Mouse (Mus musculus) forebrain, embryonic 14.5 days (tissue): ENCODE measurements around the gene Nt5c1a. TPM values are rescaled to one million over a fixed set of nuclear protein-coding genes. Genes with fewer than 3 reads are reported as not detected.
A peak's percentile ranks its signal among the peaks of the same experiment; 100 is the strongest.

Experiments used
- ATAC-seq: fragments of 200-750 bp; cut with Nextera tagmentation; 2 replicates; pipeline ENCODE4 v1.8.0; 2017; ENCODE audit warnings: mild to moderate bottlenecking, moderate library complexity
- DNase-seq: peaks from one replicate; pipeline ENCODE4 v3.0.0-alpha.2; 2015; ENCODE audit warnings: low spot score
- H3K27ac ChIP-seq: fragments of 300-500 bp; sonication (generic); 2 replicates; pipeline ENCODE4 v1.5.1; 2014; ENCODE audit warnings: low read depth, mild to moderate bottlenecking, control low read depth, low read length, moderate library complexity
- H3K27me3 ChIP-seq: fragments of 300-500 bp; sonication (generic); replicated peaks from 2 replicates; pipeline ENCODE4 v1.6.1; 2014; ENCODE audit warnings: low read length, control low read depth, mixed read lengths; ENCODE audit not compliant: control insufficient read depth, insufficient read depth
- H3K36me3 ChIP-seq: fragments of 300-500 bp; sonication (generic); 2 replicates; pipeline ENCODE4 v1.6.1; 2014; ENCODE audit warnings: low read length, control low read depth; ENCODE audit not compliant: control insufficient read depth, insufficient read depth
- H3K4me1 ChIP-seq: fragments of 300-500 bp; sonication (generic); 2 replicates; pipeline ENCODE4 v1.6.1; 2014; ENCODE audit warnings: antibody characterized with exemption, low read length, control low read depth; ENCODE audit not compliant: control insufficient read depth, insufficient read depth
- H3K4me2 ChIP-seq: fragments of 300-500 bp; sonication (generic); 2 replicates; pipeline ENCODE4 v1.6.1; 2014; ENCODE audit warnings: mild to moderate bottlenecking, control low read depth, low read length
- H3K4me3 ChIP-seq: fragments of 300-500 bp; sonication (generic); 2 replicates; pipeline ENCODE4 v1.5.1; 2014; ENCODE audit warnings: low read depth, low read length, control low read depth
- H3K9ac ChIP-seq: fragments of 300-500 bp; sonication (generic); 2 replicates; pipeline ENCODE4 v1.6.1; 2014; ENCODE audit warnings: mild to moderate bottlenecking, low read length, control low read depth, moderate library complexity
- H3K9me3 ChIP-seq: fragments of 300-500 bp; sonication (generic); replicated peaks from 2 replicates; pipeline ENCODE4 v1.6.1; 2016; ENCODE audit warnings: low read length, control low read depth, mixed read lengths; ENCODE audit not compliant: control insufficient read depth
- WGBS: fragments of 180-500 bp; shearing (Covaris S2); extraction: QIAGEN DNeasy Blood & Tissue Kit; methylation state at CpG from one replicate; pipeline ENCODE4 v1.1.7; 2014; 5-methylcytosine and 5-hydroxymethylcytosine counted together
- polyA plus RNA-seq: library from polyadenylated mRNA; unstranded; fragments of >200 nt; fragmentation: Nextera tagmentation; extraction: Ambion mirVana; gene quantifications from 2 replicates; pipeline ENCODE4 v1.2.1, GENCODE M21; 2014

Nt5c1a gene
- polyA plus RNA-seq, 1 experiment from 2014 or later: not detected

DNA sequence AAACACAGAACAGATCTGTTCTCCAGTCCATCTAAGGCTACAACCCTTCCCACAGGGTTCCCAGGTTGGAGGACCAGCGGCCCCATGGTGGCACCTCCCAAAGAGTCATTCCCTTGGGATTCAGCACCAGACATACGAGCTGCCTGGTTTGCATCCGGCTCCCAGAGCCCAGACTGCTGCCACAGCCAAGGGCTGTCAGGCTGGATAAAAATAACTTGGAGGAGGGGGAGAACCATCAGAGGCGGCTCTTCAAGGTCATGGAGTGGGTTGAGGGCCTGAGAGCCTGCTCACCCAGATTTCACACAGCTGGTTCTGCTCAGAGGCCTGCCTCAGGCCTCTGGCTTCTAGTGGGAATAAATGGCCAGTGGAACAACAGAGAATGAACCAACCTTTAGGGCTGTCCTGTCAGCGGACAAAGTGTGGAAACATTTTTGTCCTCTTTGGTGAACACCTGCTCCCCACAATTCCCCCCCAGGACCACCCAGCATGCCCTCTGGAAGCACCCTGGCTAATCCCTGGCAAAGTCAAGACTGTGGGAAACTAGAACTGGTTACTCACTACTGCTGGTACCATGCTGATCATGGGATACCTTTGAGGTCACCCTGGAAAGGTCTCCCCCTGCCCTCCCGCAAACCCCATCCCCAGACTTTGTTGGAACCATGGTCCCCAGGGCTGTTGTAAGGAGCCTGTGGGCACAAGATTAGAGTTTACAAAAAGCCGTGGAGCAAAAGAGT, 46.0 kb downstream of the Nt5c1a start:
- DNase-seq (no peak), ATAC-seq (no peak)
- H3K36me3 ChIP-seq: no peaks in the 10 kb centered on the region
- H3K4me3 ChIP-seq: no peak overlapping the region
- no peak overlapping the region for H3K27ac ChIP-seq
- H3K27me3 ChIP-seq: no peaks in the 10 kb centered on the region
- no peaks in the 10 kb centered on the region for H3K4me1 ChIP-seq
- WGBS: 73% methylated on average over 7 of the region's 7 CpGs
- H3K4me2 ChIP-seq: no peak overlapping the region
- H3K9ac ChIP-seq: no peak overlapping the region
- H3K9me3 ChIP-seq: no peaks in the 10 kb centered on the region

DNA sequence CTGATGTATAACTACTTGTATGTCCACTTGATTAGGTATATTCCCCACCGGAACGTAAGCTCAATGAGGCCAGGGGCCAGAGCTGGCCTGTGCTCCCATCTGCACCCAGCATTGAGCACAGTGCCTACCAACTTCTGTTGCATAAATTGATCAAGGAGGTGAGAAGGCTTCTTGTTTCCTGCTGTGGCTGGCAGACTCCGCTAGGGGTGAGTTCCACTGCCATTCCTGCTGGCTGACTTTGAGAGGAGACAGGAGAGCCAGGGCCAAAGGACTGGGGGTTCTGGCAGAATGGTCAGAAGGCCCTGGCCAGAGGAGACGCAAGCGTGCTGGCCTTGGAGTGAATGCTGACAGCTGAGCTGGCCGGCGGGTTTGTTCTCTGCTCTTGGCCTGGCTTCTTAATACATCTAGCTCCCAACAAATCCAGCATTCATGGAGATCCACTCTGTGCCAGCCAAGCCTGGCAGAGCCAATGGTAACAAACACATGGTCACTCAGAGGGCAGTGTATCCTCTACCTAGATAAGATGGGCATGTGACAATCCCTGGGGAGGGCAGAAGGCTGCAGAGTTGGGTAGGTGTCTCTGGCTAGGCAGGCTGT, 47.8 kb downstream of the Nt5c1a start:
- no peak for DNase-seq
- ATAC-seq: no peak
- 73% methylated on average over 7 of the region's 7 CpGs for WGBS

GRCm38 (mm10) chr4:123252214-123252613, 50.9 kb downstream of the Nt5c1a start:
- Histone ChIP-seq H3K9me3 (no peaks in the 10 kb centered on the region), H3K36me3 (no peaks in the 10 kb centered on the region), H3K4me2 (no peak overlapping the region), H3K27me3 (no peaks in the 10 kb centered on the region), H3K27ac (no peak overlapping the region), H3K4me3 (no peak overlapping the region), H3K9ac (no peak overlapping the region), H3K4me1 (no peaks in the 10 kb centered on the region)
- WGBS: 65% methylated on average over 5 of the region's 5 CpGs
- no peak for ATAC-seq
- no peak for DNase-seq

More for the DNA sequence above, 47.8 kb downstream of the Nt5c1a start:
- Histone ChIP-seq H3K27me3 (no peaks in the 10 kb centered on the region), H3K4me2 (no peak overlapping the region), H3K36me3 (no peaks in the 10 kb centered on the region), H3K9me3 (no peaks in the 10 kb centered on the region), H3K27ac (no peak overlapping the region), H3K4me3 (no peak overlapping the region), H3K4me1 (no peaks in the 10 kb centered on the region), H3K9ac (no peak overlapping the region)

DNA sequence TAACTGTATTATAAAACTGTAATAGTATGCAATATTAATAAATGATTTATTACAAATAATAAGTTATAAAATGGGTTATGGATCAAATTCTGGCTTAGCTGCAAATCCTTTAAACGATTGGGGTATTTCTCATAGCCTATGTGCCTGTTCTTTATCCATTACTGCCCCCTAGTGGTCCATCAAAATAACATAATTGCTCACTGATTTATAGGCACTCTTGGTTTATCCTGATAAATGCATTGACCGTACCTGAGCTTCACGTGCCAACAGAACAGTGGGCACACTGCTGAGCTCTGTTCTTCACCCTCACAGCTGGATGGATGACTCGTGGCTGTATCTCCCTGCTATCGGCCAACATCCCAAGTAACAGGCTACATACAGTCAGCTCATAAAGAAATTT, 53.3 kb downstream of the Nt5c1a start:
- Histone ChIP-seq H3K9me3 (no peaks in the 10 kb centered on the region), H3K9ac (no peak overlapping the region), H3K4me2 (no peak overlapping the region), H3K36me3 (no peaks in the 10 kb centered on the region), H3K4me3 (no peak overlapping the region), H3K27ac (no peak overlapping the region), H3K27me3 (no peaks in the 10 kb centered on the region), H3K4me1 (no peaks in the 10 kb centered on the region)
- DNase-seq: peak; percentile 87
- ATAC-seq: 0 out of 2 replicates have a peak, but pooled peaks have one; percentile 23
- WGBS: 17% methylated on average over 5 of the region's 5 CpGs

DNA sequence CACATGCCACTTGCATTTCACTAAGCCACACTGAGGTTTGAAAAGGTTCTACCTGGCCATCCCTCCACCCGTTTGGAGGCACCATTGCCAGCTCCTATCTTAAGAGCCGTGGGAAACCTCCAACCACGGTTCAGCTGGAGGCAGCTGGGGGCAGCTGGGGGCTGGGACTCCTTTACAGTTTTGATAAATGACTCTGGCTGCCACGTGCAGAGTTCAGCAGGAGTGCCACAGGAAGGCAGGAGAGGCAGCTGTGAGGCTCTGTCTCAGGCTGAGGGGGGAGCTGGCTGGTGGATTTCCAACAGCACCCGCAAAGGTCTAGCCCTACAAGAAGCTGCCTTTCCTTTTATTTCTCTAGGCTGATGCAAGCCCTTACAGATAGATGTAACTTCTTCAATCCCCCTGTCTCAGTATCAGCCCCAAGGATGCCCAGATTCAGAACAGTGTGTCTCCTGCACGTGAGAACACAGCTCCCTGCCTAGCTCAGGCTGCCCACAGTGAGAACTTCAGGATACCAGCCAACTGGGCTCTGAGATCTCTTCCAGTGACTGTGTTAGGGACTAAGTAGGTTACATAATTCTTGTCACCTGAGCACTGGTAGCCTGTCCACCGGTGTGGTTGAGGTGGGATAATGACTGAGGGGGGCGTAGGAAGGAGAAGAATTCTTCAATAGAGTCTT, 58.9 kb downstream of the Nt5c1a start:
- Histone ChIP-seq H3K36me3 (no peaks in the 10 kb centered on the region), H3K4me1 (no peaks in the 10 kb centered on the region), H3K9ac (no peak overlapping the region), H3K9me3 (no peaks in the 10 kb centered on the region), H3K4me3 (no peak overlapping the region), H3K4me2 (no peak overlapping the region), H3K27ac (no peak overlapping the region), H3K27me3 (no peaks in the 10 kb centered on the region)
- 58% methylated on average over 8 of the region's 8 CpGs for WGBS
- ATAC-seq: no peak
- DNase-seq: no peak

DNA sequence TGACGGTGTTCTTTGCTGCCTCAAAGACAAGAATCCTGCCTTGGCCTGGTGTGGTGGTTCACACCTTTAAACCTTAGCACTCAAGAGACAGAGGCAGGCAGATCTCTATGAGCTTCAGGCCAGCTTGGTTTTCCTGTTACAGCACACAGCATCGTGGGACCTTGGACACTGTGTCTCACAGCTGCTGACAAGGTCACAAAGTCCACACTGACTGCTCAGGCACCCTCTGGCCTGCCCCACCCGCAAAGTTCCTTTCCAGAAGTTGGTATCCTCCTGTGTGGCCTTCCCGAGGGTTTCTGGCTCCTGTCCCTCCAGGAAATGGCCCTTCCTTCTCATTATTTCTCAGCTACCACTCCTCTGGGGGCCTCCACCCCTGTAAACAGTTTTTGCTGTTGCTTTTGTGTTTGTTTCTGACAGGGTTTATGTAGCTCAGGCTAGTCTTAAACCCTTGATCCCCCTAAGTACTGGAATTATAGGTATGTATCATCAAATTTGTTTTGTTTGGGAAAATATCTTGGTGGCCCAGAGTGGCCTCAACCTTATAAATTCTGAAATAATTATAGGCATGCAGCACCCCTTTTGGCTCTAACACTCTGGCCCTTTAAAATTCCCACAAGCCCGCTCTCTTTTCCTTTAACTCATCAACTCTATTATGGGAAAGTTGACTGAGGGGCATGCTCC, 60.6 kb downstream of the Nt5c1a start, which contains the start of gene Pabpc4:
Gene Pabpc4, plus strand, starts transcription at position 631 of the 681 bp plus-strand sequence.
- Histone ChIP-seq H3K27me3 (no peaks in the 10 kb centered on the region), H3K4me2 (no peak within 1 kb of the TSS), H3K9ac (no peak within 1 kb of the TSS), H3K36me3 (no peaks in the 10 kb centered on the region), H3K4me1 (no peaks in the 10 kb centered on the region), H3K9me3 (no peaks in the 10 kb centered on the region), H3K27ac (no peak within 1 kb of the TSS), H3K4me3 (no peak within 1 kb of the TSS)
- no peak for DNase-seq
- ATAC-seq: no peak
- 80% methylated on average over 5 of the region's 5 CpGs for WGBS

Other genes with a start within 250 kb of the Nt5c1a start
- gene Mfsd2a, start 240.3 kb upstream of the Nt5c1a start, polyA plus RNA-seq: 31.3 and 36.8 TPM in 2 replicates
- gene Mycl, start 205.9 kb upstream of the Nt5c1a start, polyA plus RNA-seq: 70.5 and 77.4 TPM in 2 replicates
- 29.4 and 32.7 TPM in 2 replicates for gene Trit1, start 184.9 kb upstream of the Nt5c1a start, polyA plus RNA-seq
- gene Bmp8b, start 96.3 kb upstream of the Nt5c1a start, polyA plus RNA-seq: 0.08 and 0.21 TPM in 2 replicates
- gene Oxct2b, start 85.2 kb upstream of the Nt5c1a start, polyA plus RNA-seq: 0.13 and 0.35 TPM in 2 replicates
- gene Ppie, start 61.6 kb upstream of the Nt5c1a start, polyA plus RNA-seq: 86.4 and 88.3 TPM in 2 replicates
- 19.9 and 34.7 TPM in 2 replicates for gene Hpcal4, start 18.3 kb upstream of the Nt5c1a start, polyA plus RNA-seq
- 5.4 and 6.7 TPM in 2 replicates for gene Heyl, start 32.1 kb downstream of the Nt5c1a start, polyA plus RNA-seq
- 35.6 and 36.3 TPM in 2 replicates for gene Pabpc4, start 60.8 kb downstream of the Nt5c1a start, polyA plus RNA-seq
- gene Oxct2a, start 122.1 kb downstream of the Nt5c1a start, polyA plus RNA-seq: not detected in 2 replicates
- gene Bmp8a, start 141.7 kb downstream of the Nt5c1a start, polyA plus RNA-seq: 0.09 TPM in 1 of 2 replicates, not detected in the other